Mouse (Mus musculus) ES-Bruce4 (cell line): Measurements from ENCODE around the gene Vdr.

Experiments
- CTCF ChIP-seq: IDR thresholded peaks from one replicate; pipeline ENCODE4 v1.8.1; 2011; ENCODE audit warnings: low read depth, low read length
- EP300 ChIP-seq: IDR thresholded peaks from 2 replicates; pipeline ENCODE4 v1.6.1; 2011; ENCODE audit warnings: low read depth, low read length; ENCODE audit not compliant: insufficient read depth
- POLR2A ChIP-seq: IDR thresholded peaks from one replicate; pipeline ENCODE4 v1.8.1; 2011; ENCODE audit warnings: low read length; ENCODE audit not compliant: insufficient read depth

GRCm38 (mm10) chr15:97822545-97823228 is 87.7 kb downstream of the Vdr start:
- TF ChIP-seq EP300 (no peak), CTCF (no peak), POLR2A (no peak)
